Comparison of ENCODE assay signal across 8 mouse cellular contexts in genomic region chr11:77980281-77981204, GRCm38 (mm10). TPM values are rescaled to one million over a fixed set of nuclear protein-coding genes. Genes with fewer than 3 reads are reported as not detected.
DNase-seq lines count a peak whose midpoint lies in the region; ATAC-seq lines count a peak whose summit lies in the region.

No protein-coding gene starts in this region.

- H3K4me3 ChIP-seq in intestine, embryonic 14.5 days (ENCODE audit: low read depth, low read length), result no peak overlapping the region
- H3K4me3 ChIP-seq in intestine, embryonic 16.5 days (ENCODE audit: low read length), result no peak overlapping the region
- H3K4me3 ChIP-seq in hindbrain, embryonic 11.5 days (ENCODE audit: low read depth, low read length), result no peak overlapping the region
- H3K4me3 ChIP-seq in limb, embryonic 10.5 days, result no peak overlapping the region
- peak overlapping the region; percentile 70; the same call in 1 of the 2 replicates for H3K4me3 ChIP-seq in midbrain, embryonic 15.5 days

- H3K36me3 ChIP-seq in intestine, embryonic 14.5 days (ENCODE audit: control insufficient read depth, insufficient read depth, low read length), result peaks cover 4% of the 10 kb centered on the region; the same call in 1 of the 2 replicates
- no peaks in the 10 kb centered on the region for H3K36me3 ChIP-seq in intestine, embryonic 16.5 days (ENCODE audit: control insufficient read depth, insufficient read depth, low read length)
- no peaks in the 10 kb centered on the region for H3K36me3 ChIP-seq in hindbrain, embryonic 11.5 days (ENCODE audit: control insufficient read depth, insufficient read depth, low read length)
- peaks cover 12% of the 10 kb centered on the region for H3K36me3 ChIP-seq in limb, embryonic 10.5 days
- H3K36me3 ChIP-seq in midbrain, embryonic 15.5 days (replicated peaks), result 0 out of 2 replicates have a peak, but pooled peaks cover 12% of the 10 kb centered on the region

- DNase-seq in intestine, embryonic 14.5 days (ENCODE audit: low spot score), result peak; percentile 74
- peak; percentile 81 for DNase-seq in MN1 (ENCODE audit: low spot score)
- peak; percentile 58 to 71 for DNase-seq in cerebellum, postnatal 25 days
- DNase-seq in hindbrain, embryonic 11.5 days (ENCODE audit: low spot score), result peak; percentile 76
- peak; percentile 69 for DNase-seq in limb, embryonic 10.5 days (ENCODE audit: low spot score)
- DNase-seq in thymus, postnatal 36 days, result peak; percentile 31 to 37

- 33% methylated on average over 11 of the region's 11 CpGs for WGBS in intestine, embryonic 14.5 days
- WGBS in intestine, embryonic 16.5 days, result 31% methylated on average over 11 of the region's 11 CpGs
- 37% methylated on average over 11 of the region's 11 CpGs for WGBS in hindbrain, embryonic 11.5 days
- WGBS in limb, embryonic 10.5 days, result 34% methylated on average over 11 of the region's 11 CpGs
- WGBS in midbrain, embryonic 15.5 days, result 32% methylated on average over 11 of the region's 11 CpGs

- H3K4me2 ChIP-seq in intestine, embryonic 14.5 days (ENCODE audit: low read length), result no peak overlapping the region
- no peak overlapping the region; the same call in 1 of the 2 replicates for H3K4me2 ChIP-seq in intestine, embryonic 16.5 days (ENCODE audit: low read depth, low read length)
- no peak overlapping the region for H3K4me2 ChIP-seq in hindbrain, embryonic 11.5 days (replicated peaks; ENCODE audit: low read depth, low read length)
- peak overlapping the region; percentile 95 for H3K4me2 ChIP-seq in midbrain, embryonic 15.5 days

- H3K4me1 ChIP-seq in intestine, embryonic 14.5 days (replicated peaks; ENCODE audit: control insufficient read depth, insufficient read depth, low read length), result peaks cover 9% of the 10 kb centered on the region
- peaks cover 8% of the 10 kb centered on the region for H3K4me1 ChIP-seq in intestine, embryonic 16.5 days (ENCODE audit: control insufficient read depth, insufficient read depth, low read length)
- peaks cover 4% of the 10 kb centered on the region for H3K4me1 ChIP-seq in hindbrain, embryonic 11.5 days (replicated peaks; ENCODE audit: control insufficient read depth, insufficient read depth, low read length)
- peaks cover 10% of the 10 kb centered on the region for H3K4me1 ChIP-seq in limb, embryonic 10.5 days
- peaks cover 20% of the 10 kb centered on the region for H3K4me1 ChIP-seq in midbrain, embryonic 15.5 days

- H3K9ac ChIP-seq in intestine, embryonic 14.5 days (ENCODE audit: low read length), result no peak overlapping the region
- H3K9ac ChIP-seq in intestine, embryonic 16.5 days (ENCODE audit: low read depth, low read length), result no peak overlapping the region
- no peak overlapping the region for H3K9ac ChIP-seq in hindbrain, embryonic 11.5 days (ENCODE audit: low read depth, low read length)
- no peak overlapping the region for H3K9ac ChIP-seq in midbrain, embryonic 15.5 days

- H3K27me3 ChIP-seq in intestine, embryonic 14.5 days (replicated peaks; ENCODE audit: control insufficient read depth, insufficient read depth, low read length), result peaks cover 10% of the 10 kb centered on the region; the same call in 1 of the 2 replicates
- H3K27me3 ChIP-seq in intestine, embryonic 16.5 days (replicated peaks; ENCODE audit: control insufficient read depth, insufficient read depth, low read length), result peaks cover 8% of the 10 kb centered on the region; the same call in 1 of the 2 replicates
- no peaks in the 10 kb centered on the region; the same call in 1 of the 2 replicates for H3K27me3 ChIP-seq in hindbrain, embryonic 11.5 days (ENCODE audit: control insufficient read depth, insufficient read depth, low read length)
- H3K27me3 ChIP-seq in limb, embryonic 10.5 days (ENCODE audit: low read depth, poor library complexity, severe bottlenecking), result peaks cover 24% of the 10 kb centered on the region
- no peaks in the 10 kb centered on the region for H3K27me3 ChIP-seq in midbrain, embryonic 15.5 days (replicated peaks)

- ATAC-seq in intestine, embryonic 14.5 days (replicated peaks; ENCODE audit: low FRiP score, low TSS enrichment, low read depth), result no peak
- ATAC-seq in intestine, embryonic 16.5 days, result no peak
- no peak for ATAC-seq in hindbrain, embryonic 11.5 days (ENCODE audit: low FRiP score)
- no peak for ATAC-seq in midbrain, embryonic 15.5 days (replicated peaks)

- H3K27ac ChIP-seq in intestine, embryonic 14.5 days (ENCODE audit: low read depth), result no peak overlapping the region
- H3K27ac ChIP-seq in intestine, embryonic 16.5 days (ENCODE audit: low read length), result no peak overlapping the region
- H3K27ac ChIP-seq in hindbrain, embryonic 11.5 days (ENCODE audit: low read depth, low read length), result no peak overlapping the region
- H3K27ac ChIP-seq in limb, embryonic 10.5 days, result no peak overlapping the region
- H3K27ac ChIP-seq in midbrain, embryonic 15.5 days, result peak overlapping the region; percentile 99

- H3K9me3 ChIP-seq in intestine, embryonic 14.5 days (ENCODE audit: control insufficient read depth, low read length), result no peaks in the 10 kb centered on the region
- H3K9me3 ChIP-seq in intestine, embryonic 16.5 days (ENCODE audit: control insufficient read depth, low read length), result no peaks in the 10 kb centered on the region
- no peaks in the 10 kb centered on the region for H3K9me3 ChIP-seq in hindbrain, embryonic 11.5 days (ENCODE audit: control insufficient read depth, low read length)
- no peaks in the 10 kb centered on the region for H3K9me3 ChIP-seq in limb, embryonic 10.5 days (replicated peaks)
- H3K9me3 ChIP-seq in midbrain, embryonic 15.5 days, result no peaks in the 10 kb centered on the region

RNA-seq across cellular contexts. Expression of gene Phf12, which starts 2.0 kb away (rescaled TPM):
- 16.5 and 19.6 TPM in 2 replicates for polyA plus RNA-seq in intestine, embryonic 14.5 days (2014; fragmentation: Nextera tagmentation; extraction: Ambion mirVana)
- 9.4 and 9.5 TPM in 2 replicates for polyA plus RNA-seq in intestine, embryonic 16.5 days (2015; fragmentation: Nextera tagmentation; extraction: Ambion mirVana)
- 16.9 and 20.2 TPM in 2 replicates for polyA plus RNA-seq in hindbrain, embryonic 11.5 days (2014; fragmentation: Nextera tagmentation; extraction: Ambion mirVana)
- polyA plus RNA-seq in limb, embryonic 10.5 days (2016; fragmentation: Nextera tagmentation; extraction: Ambion mirVana), result 21.0 and 23.1 TPM in 2 replicates
- 19.2 and 20.7 TPM in 2 replicates for polyA plus RNA-seq in midbrain, embryonic 15.5 days (2015; fragmentation: Nextera tagmentation; extraction: Ambion mirVana)

RNA-seq across cellular contexts. Expression of gene Sez6, which starts 49.9 kb away (rescaled TPM):
- 1.0 and 1.4 TPM in 2 replicates for polyA plus RNA-seq in intestine, embryonic 14.5 days (2014; fragmentation: Nextera tagmentation; extraction: Ambion mirVana)
- polyA plus RNA-seq in intestine, embryonic 16.5 days (2015; fragmentation: Nextera tagmentation; extraction: Ambion mirVana), result 0.48 and 0.56 TPM in 2 replicates
- polyA plus RNA-seq in hindbrain, embryonic 11.5 days (2014; fragmentation: Nextera tagmentation; extraction: Ambion mirVana), result 13.3 TPM in 2 replicates
- 0.11 and 0.14 TPM in 2 replicates for polyA plus RNA-seq in limb, embryonic 10.5 days (2016; fragmentation: Nextera tagmentation; extraction: Ambion mirVana)
- polyA plus RNA-seq in midbrain, embryonic 15.5 days (2015; fragmentation: Nextera tagmentation; extraction: Ambion mirVana), result 159 and 162 TPM in 2 replicates

RNA-seq across cellular contexts. Expression of gene Dhrs13, which starts 51.5 kb away (rescaled TPM):
- polyA plus RNA-seq in intestine, embryonic 14.5 days (2014; fragmentation: Nextera tagmentation; extraction: Ambion mirVana), result 23.0 and 24.6 TPM in 2 replicates
- 14.2 and 16.9 TPM in 2 replicates for polyA plus RNA-seq in intestine, embryonic 16.5 days (2015; fragmentation: Nextera tagmentation; extraction: Ambion mirVana)
- polyA plus RNA-seq in hindbrain, embryonic 11.5 days (2014; fragmentation: Nextera tagmentation; extraction: Ambion mirVana), result 20.0 and 21.0 TPM in 2 replicates
- 16.1 and 17.5 TPM in 2 replicates for polyA plus RNA-seq in limb, embryonic 10.5 days (2016; fragmentation: Nextera tagmentation; extraction: Ambion mirVana)
- 51.8 and 52.7 TPM in 2 replicates for polyA plus RNA-seq in midbrain, embryonic 15.5 days (2015; fragmentation: Nextera tagmentation; extraction: Ambion mirVana)

RNA-seq across cellular contexts. Expression of gene Flot2, which starts 57.2 kb away (rescaled TPM):
- 46.9 and 51.6 TPM in 2 replicates for polyA plus RNA-seq in intestine, embryonic 14.5 days (2014; fragmentation: Nextera tagmentation; extraction: Ambion mirVana)
- 37.8 and 40.9 TPM in 2 replicates for polyA plus RNA-seq in intestine, embryonic 16.5 days (2015; fragmentation: Nextera tagmentation; extraction: Ambion mirVana)
- polyA plus RNA-seq in hindbrain, embryonic 11.5 days (2014; fragmentation: Nextera tagmentation; extraction: Ambion mirVana), result 56.3 and 60.0 TPM in 2 replicates
- 58.9 and 64.6 TPM in 2 replicates for polyA plus RNA-seq in limb, embryonic 10.5 days (2016; fragmentation: Nextera tagmentation; extraction: Ambion mirVana)
- 76.7 and 80.4 TPM in 2 replicates for polyA plus RNA-seq in midbrain, embryonic 15.5 days (2015; fragmentation: Nextera tagmentation; extraction: Ambion mirVana)

Comparison
In these comparisons a context has a peak if more than half of its experiments do, and no peak if none do; other contexts are left out.
1. RNA of gene Sez6, which starts 49.9 kb away (polyA plus RNA-seq): 159 to 162 TPM in midbrain, embryonic 15.5 days; 13.3 TPM in hindbrain, embryonic 11.5 days, 1.0 to 1.4 TPM in intestine, embryonic 14.5 days, 0.48 to 0.56 TPM in intestine, embryonic 16.5 days and 0.11 to 0.14 TPM in limb, embryonic 10.5 days; every median in the first group is over 10 times any median in the second.
2. Peak in every context shown above with its lines, with median percentiles within 50 percentile points of each other: DNase-seq.